Mouse (Mus musculus): ENCODE measurements at regions not wholly inside any gene's neighbourhood (a gene's known extent, or its start where the extent isn't known, plus 50 kb on each side); places are given as distances from the start of the nearest gene placed in this dataset.

DNA sequence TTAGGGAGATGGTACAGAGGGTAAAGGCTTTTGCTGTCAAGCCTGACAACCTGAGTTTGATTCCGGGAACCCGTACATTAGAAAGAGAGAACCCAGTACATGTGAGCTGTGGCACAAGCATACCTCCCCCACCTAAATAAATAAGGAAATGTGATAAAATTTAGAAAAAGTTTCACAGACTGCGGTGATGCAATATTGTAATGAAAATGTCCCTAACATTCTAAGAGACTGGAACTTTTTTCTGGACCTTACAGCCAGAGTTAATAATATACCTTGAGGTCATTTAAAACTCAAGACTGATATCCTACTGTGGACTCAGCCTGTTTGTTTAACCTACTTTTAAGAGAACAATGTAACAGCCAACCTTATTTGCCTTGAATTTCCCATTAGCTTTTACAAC, 163.1 kb upstream of the Bcor start:
- TF ChIP-seq POLR2A (IDR thresholded peaks at IDR 0.05; ENCODE audit: borderline replicate concordance, control insufficient read depth, low read depth, low read length) (no peak), CTCF (IDR thresholded peaks at IDR 0.05; ENCODE audit: control insufficient read depth, insufficient read depth, low read length) (no peak)

All from bone marrow, adult 2 months (tissue).